Mouse (Mus musculus) brown adipose tissue, adult 24 weeks (tissue): ENCODE measurements around the gene Arhgef1. TPM values are rescaled to one million over a fixed set of nuclear protein-coding genes. Genes with fewer than 3 reads are reported as not detected.

Experiments used
- H3K27ac ChIP-seq: fragments of 200-500 bp; replicated peaks from 2 replicates; pipeline ENCODE4 v1.5.1; 2012; ENCODE audit warnings: low read depth, mild to moderate bottlenecking, low read length
- H3K4me1 ChIP-seq: fragments of 200-500 bp; 2 replicates; pipeline ENCODE4 v1.6.1; 2012; ENCODE audit warnings: low read length, mixed read lengths; ENCODE audit not compliant: control insufficient read depth, insufficient read depth, insufficient read length
- H3K4me3 ChIP-seq: fragments of 200-500 bp; 2 replicates; pipeline ENCODE4 v1.5.1; 2012; ENCODE audit warnings: low read depth, mild to moderate bottlenecking, low read length, moderate library complexity; ENCODE audit not compliant: insufficient read depth
- polyA plus RNA-seq: library from polyadenylated mRNA; stranded (reverse); fragments of >200 nt; gene quantifications from 2 replicates; pipeline ENCODE4 v1.2.4, GENCODE M21; 2012; ENCODE audit not compliant: missing spikeins, insufficient read depth, insufficient read length

Gene Arhgef1
- polyA plus RNA-seq, 1 experiment = 28.4 TPM

- Histone ChIP-seq H3K27ac (no peak overlapping the region), H3K4me1 (no peaks in the 10 kb centered on the region), H3K4me3 (no peak overlapping the region)
Measured at GRCm38 (mm10) chr7:24974893-24975595, 72.3 kb downstream of the Arhgef1 start.

Other genes starting within 250 kb of the Arhgef1 start
- not detected in 2 replicates for gene Tex101, start 226.2 kb upstream of the Arhgef1 start, polyA plus RNA-seq
- not detected in 2 replicates for gene BC049730, start 193.7 kb upstream of the Arhgef1 start, polyA plus RNA-seq
- not detected in 2 replicates for gene Gm4763, start 176.0 kb upstream of the Arhgef1 start, polyA plus RNA-seq
- not detected in 2 replicates for gene Cd177, start 142.6 kb upstream of the Arhgef1 start, polyA plus RNA-seq
- gene Ceacam10, start 125.7 kb upstream of the Arhgef1 start, polyA plus RNA-seq = not detected in 2 replicates
- gene Gm9844, start 40.7 kb upstream of the Arhgef1 start, polyA plus RNA-seq = not detected in 2 replicates
- not detected in 2 replicates for gene Lypd4, start 33.0 kb upstream of the Arhgef1 start, polyA plus RNA-seq
- gene Dmrtc2, start 32.9 kb upstream of the Arhgef1 start, polyA plus RNA-seq = not detected in 2 replicates
- 1,002 and 1,046 TPM in 2 replicates for gene Rps19, start 18.5 kb upstream of the Arhgef1 start, polyA plus RNA-seq
- gene Cd79a, start 5.5 kb upstream of the Arhgef1 start, polyA plus RNA-seq = 0.71 and 0.96 TPM in 2 replicates
- not detected in 2 replicates for gene Gm4881, start 41.6 kb downstream of the Arhgef1 start, polyA plus RNA-seq
- 236 and 245 TPM in 2 replicates for gene Rabac1, start 69.8 kb downstream of the Arhgef1 start, polyA plus RNA-seq
- gene Atp1a3, start 103.0 kb downstream of the Arhgef1 start, polyA plus RNA-seq = 4.8 and 5.9 TPM in 2 replicates
- 2.8 and 3.5 TPM in 2 replicates for gene Grik5, start 169.4 kb downstream of the Arhgef1 start, polyA plus RNA-seq
- 5.9 and 7.6 TPM in 2 replicates for gene Zfp574, start 169.7 kb downstream of the Arhgef1 start, polyA plus RNA-seq